Mouse (Mus musculus): ENCODE data around the gene Bsn. TPM values are rescaled to one million over a fixed set of nuclear protein-coding genes. Genes with fewer than 3 reads are reported as not detected.

Gene Bsn
- total and polyA plus RNA-seq, 2 experiments = under 0.01 TPM

DNA sequence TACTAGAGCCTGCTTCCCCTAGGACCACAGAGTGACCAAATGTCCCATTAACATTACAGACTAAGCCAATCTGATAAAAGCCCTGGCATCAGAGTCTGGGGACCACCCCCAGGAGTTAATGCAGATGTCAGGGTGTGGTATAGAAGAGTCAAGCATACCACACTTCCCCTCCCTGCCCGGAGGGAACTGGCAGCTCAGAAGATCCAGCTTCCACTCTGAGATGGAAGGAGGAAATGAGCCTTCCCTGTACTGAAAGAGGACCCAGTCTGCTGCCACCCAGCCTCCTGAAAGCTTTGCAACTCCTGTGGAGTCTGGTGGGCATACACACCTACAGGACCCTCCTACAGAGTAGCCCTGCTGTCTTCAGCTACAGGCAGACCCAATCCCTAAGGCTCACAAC is 135.1 kb downstream of the Bsn start:
- Histone ChIP-seq H3K79me2 (ENCODE audit: control insufficient read depth, insufficient read depth, low read length) (no peaks in the 10 kb centered on the region), H3K27me3 (ENCODE audit: control insufficient read depth, insufficient read depth, low read length) (no peaks in the 10 kb centered on the region), H3K4me1 (ENCODE audit: control insufficient read depth, insufficient read depth, low read length) (peaks cover 34% of the 10 kb centered on the region), H3K4me3 (ENCODE audit: insufficient read depth, low read depth, low read length) (no peak overlapping the region), H3K9ac (ENCODE audit: low read depth, low read length) (no peak overlapping the region), H3K27ac (replicated peaks; ENCODE audit: insufficient read depth, low read depth, low read length) (no peak overlapping the region), H3K36me3 (ENCODE audit: control insufficient read depth, insufficient read depth, low read length) (peaks cover 5% of the 10 kb centered on the region; the same call in 1 of the 2 replicates)
- DNase-seq (ENCODE audit: extremely low read depth, low read depth, low spot score) = no peak
- no peak for TF ChIP-seq CTCF (IDR thresholded peaks at IDR 0.05; ENCODE audit: low read depth, low read length)
- TF ChIP-seq POLR2A (IDR thresholded peaks at IDR 0.05; ENCODE audit: extremely low read depth, insufficient read depth, low read length) = no peak
- WGBS = 75% methylated on average over 1 of the region's 1 CpGs

DNA sequence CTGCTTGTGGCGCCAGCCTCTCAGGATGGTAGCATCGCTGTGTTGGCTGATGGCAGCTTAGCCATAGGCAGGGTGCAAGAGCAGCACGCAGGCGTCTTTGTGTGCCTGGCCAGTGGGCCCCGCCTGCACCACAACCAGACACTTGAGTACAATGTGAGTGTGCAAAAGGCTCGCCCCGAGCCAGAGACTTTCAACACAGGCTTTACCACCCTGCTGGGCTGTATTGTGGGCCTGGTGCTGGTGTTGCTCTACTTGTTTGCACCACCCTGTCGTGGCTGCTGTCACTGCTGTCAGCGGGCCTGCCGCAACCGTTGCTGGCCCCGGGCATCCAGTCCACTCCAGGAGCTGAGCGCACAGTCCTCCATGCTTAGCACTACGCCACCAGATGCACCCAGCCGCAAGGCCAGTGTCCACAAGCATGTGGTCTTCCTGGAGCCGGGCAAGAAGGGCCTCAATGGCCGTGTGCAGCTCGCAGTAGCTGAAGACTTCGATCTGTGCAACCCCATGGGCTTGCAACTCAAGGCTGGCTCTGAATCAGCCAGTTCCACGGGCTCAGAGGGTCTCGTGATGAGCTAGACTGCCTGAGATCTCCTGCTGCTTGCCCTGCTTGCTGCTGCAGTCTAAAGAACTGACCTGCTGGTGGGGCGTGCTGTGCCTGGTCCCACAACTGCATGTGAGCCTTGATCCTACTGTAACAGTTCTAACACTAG is 135.7 kb downstream of the Bsn start:
- peaks cover 39% of the 10 kb centered on the region for H3K4me1 ChIP-seq (ENCODE audit: control insufficient read depth, insufficient read depth, low read length)
- no peak overlapping the region for H3K9ac ChIP-seq (ENCODE audit: low read depth, low read length)
- H3K36me3 ChIP-seq (ENCODE audit: control insufficient read depth, insufficient read depth, low read length) = peaks cover 5% of the 10 kb centered on the region; the same call in 1 of the 2 replicates
- no peak overlapping the region for H3K27ac ChIP-seq (replicated peaks; ENCODE audit: insufficient read depth, low read depth, low read length)
- H3K27me3 ChIP-seq (ENCODE audit: control insufficient read depth, insufficient read depth, low read length) = no peaks in the 10 kb centered on the region
- H3K4me3 ChIP-seq (ENCODE audit: insufficient read depth, low read depth, low read length) = no peak overlapping the region
- no peak for TF ChIP-seq CTCF (IDR thresholded peaks at IDR 0.05; ENCODE audit: low read depth, low read length)
- TF ChIP-seq POLR2A (IDR thresholded peaks at IDR 0.05; ENCODE audit: extremely low read depth, insufficient read depth, low read length) = no peak
- H3K79me2 ChIP-seq (ENCODE audit: control insufficient read depth, insufficient read depth, low read length) = peaks cover 1% of the 10 kb centered on the region; the same call in 1 of the 2 replicates
- DNase-seq (ENCODE audit: extremely low read depth, low read depth, low spot score) = no peak
- 95% methylated on average over 22 of the region's 22 CpGs for WGBS

DNA sequence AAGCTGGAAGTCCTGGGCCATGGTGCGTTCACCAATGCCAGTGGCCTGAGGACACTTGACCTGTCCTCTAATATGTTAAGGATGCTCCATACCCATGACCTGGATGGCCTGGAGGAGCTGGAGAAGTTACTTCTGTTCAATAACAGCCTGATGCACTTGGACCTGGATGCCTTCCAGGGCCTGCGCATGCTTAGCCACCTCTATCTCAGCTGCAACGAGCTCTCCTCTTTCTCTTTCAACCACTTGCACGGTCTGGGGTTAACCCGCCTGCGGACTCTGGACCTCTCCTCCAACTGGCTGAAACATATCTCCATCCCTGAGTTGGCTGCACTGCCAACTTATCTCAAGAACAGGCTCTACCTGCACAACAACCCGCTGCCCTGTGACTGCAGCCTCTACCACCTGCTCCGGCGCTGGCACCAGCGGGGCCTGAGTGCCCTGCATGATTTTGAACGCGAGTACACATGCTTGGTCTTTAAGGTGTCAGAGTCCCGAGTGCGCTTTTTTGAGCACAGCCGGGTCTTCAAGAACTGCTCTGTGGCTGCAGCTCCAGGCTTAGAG is 136.4 kb downstream of the Bsn start:
- Histone ChIP-seq H3K9ac (ENCODE audit: low read depth, low read length) (no peak overlapping the region), H3K4me3 (ENCODE audit: insufficient read depth, low read depth, low read length) (no peak overlapping the region), H3K4me1 (ENCODE audit: control insufficient read depth, insufficient read depth, low read length) (peaks cover 39% of the 10 kb centered on the region), H3K79me2 (ENCODE audit: control insufficient read depth, insufficient read depth, low read length) (peaks cover 4% of the 10 kb centered on the region; the same call in 1 of the 2 replicates), H3K27me3 (ENCODE audit: control insufficient read depth, insufficient read depth, low read length) (no peaks in the 10 kb centered on the region), H3K36me3 (ENCODE audit: control insufficient read depth, insufficient read depth, low read length) (peaks cover 4% of the 10 kb centered on the region; the same call in 1 of the 2 replicates), H3K27ac (replicated peaks; ENCODE audit: insufficient read depth, low read depth, low read length) (no peak overlapping the region)
- TF ChIP-seq POLR2A (IDR thresholded peaks at IDR 0.05; ENCODE audit: extremely low read depth, insufficient read depth, low read length) = no peak
- TF ChIP-seq CTCF (IDR thresholded peaks at IDR 0.05; ENCODE audit: low read depth, low read length) = no peak
- DNase-seq (ENCODE audit: extremely low read depth, low read depth, low spot score) = peak; percentile 74
- WGBS = 66% methylated on average over 15 of the region's 15 CpGs

DNA sequence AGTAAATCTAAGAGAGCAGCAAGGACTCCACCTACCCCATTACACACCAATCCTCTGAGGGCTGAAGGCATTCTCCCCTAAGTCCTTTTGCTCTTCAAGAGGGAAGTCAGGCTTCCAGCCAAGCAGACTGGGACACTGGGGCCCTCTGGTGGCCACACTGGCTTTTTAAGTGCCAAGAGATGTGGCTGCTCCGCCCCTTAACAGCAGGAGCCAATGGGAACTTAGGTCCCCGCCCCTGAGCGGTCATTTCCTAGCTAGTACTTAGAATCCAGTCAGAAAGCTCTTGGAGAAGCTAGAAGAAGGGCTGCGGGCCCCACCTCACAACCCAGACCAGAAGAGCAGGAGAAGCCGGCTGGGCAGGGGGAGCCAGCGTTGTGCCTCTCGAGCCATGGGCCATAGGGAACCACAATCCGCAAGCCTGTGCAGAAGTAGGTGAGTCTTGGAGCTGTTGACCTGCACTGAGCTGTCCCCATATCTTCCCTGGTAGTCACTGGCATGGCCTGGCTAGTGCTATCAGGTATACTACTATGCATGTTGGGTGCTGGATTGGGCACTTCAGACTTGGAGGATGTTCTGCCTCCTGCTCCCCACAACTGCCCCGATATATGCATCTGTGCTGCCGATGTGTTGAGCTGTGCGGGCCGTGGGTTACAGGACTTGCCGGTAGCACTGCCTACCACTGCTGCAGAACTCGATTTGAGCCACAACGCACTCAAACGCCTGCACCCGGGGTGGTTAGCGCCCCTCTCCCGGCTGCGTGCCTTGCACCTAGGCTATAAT is 137.1 kb downstream of the Bsn start, which contains the start of gene Amigo3:
Gene Amigo3 (plus strand): TSS at position 275 of the 780 bp plus-strand sequence.
- H3K79me2 ChIP-seq (ENCODE audit: control insufficient read depth, insufficient read depth, low read length) = peaks cover 4% of the 10 kb centered on the region; the same call in 1 of the 2 replicates
- no peak within 1 kb of the TSS for H3K27ac ChIP-seq (replicated peaks; ENCODE audit: insufficient read depth, low read depth, low read length)
- 55% methylated on average over 20 of the region's 20 CpGs for WGBS
- peaks cover 41% of the 10 kb centered on the region for H3K4me1 ChIP-seq (ENCODE audit: control insufficient read depth, insufficient read depth, low read length)
- no peak within 1 kb of the TSS for H3K4me3 ChIP-seq (ENCODE audit: insufficient read depth, low read depth, low read length)
- no peak within 1 kb of the TSS for H3K9ac ChIP-seq (ENCODE audit: low read depth, low read length)
- H3K27me3 ChIP-seq (ENCODE audit: control insufficient read depth, insufficient read depth, low read length) = no peaks in the 10 kb centered on the region
- TF ChIP-seq POLR2A (IDR thresholded peaks at IDR 0.05; ENCODE audit: extremely low read depth, insufficient read depth, low read length) (no peak), CTCF (IDR thresholded peaks at IDR 0.05; ENCODE audit: low read depth, low read length) (peak; percentile 92)
- H3K36me3 ChIP-seq (ENCODE audit: control insufficient read depth, insufficient read depth, low read length) = peaks cover 3% of the 10 kb centered on the region; the same call in 1 of the 2 replicates
- DNase-seq (ENCODE audit: extremely low read depth, low read depth, low spot score) = peak; percentile 89

DNA sequence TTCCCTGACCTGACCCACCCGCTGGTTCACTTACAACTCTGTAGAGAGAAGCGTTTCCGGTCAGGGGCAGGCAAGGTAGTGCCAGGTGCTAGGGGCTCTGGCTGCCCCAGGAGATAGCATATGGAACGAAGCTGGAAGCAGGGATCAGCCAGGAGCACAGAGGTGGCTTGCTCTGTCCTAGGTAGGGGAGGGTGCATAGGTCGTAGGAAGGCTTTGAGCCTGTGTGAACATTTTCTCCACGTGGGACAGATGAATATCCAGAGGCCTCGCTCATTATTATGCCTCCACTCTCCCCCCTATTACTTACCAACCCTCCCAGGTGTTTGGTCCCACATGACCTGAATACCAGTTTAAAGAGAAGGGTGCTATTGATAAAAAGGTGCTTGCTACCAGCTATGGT is 137.8 kb downstream of the Bsn start:
- H3K36me3 ChIP-seq (ENCODE audit: control insufficient read depth, insufficient read depth, low read length) = peaks cover 3% of the 10 kb centered on the region; the same call in 1 of the 2 replicates
- 67% methylated on average over 7 of the region's 7 CpGs for WGBS
- H3K9ac ChIP-seq (ENCODE audit: low read depth, low read length) = no peak overlapping the region
- no peak overlapping the region for H3K4me3 ChIP-seq (ENCODE audit: insufficient read depth, low read depth, low read length)
- TF ChIP-seq POLR2A (IDR thresholded peaks at IDR 0.05; ENCODE audit: extremely low read depth, insufficient read depth, low read length) = no peak
- no peak for TF ChIP-seq CTCF (IDR thresholded peaks at IDR 0.05; ENCODE audit: low read depth, low read length)
- peaks cover 4% of the 10 kb centered on the region; the same call in 1 of the 2 replicates for H3K79me2 ChIP-seq (ENCODE audit: control insufficient read depth, insufficient read depth, low read length)
- DNase-seq (ENCODE audit: extremely low read depth, low read depth, low spot score) = no peak
- no peak overlapping the region for H3K27ac ChIP-seq (replicated peaks; ENCODE audit: insufficient read depth, low read depth, low read length)
- H3K4me1 ChIP-seq (ENCODE audit: control insufficient read depth, insufficient read depth, low read length) = peaks cover 37% of the 10 kb centered on the region
- no peaks in the 10 kb centered on the region for H3K27me3 ChIP-seq (ENCODE audit: control insufficient read depth, insufficient read depth, low read length)
